Mouse (Mus musculus) left cerebral cortex, adult 9 months (tissue): ENCODE results near the gene B3gnt8.
"Not testable (repeated sequence)": the region's sequence is repeated elsewhere in the genome, so short reads cannot be mapped to it uniquely, and the experiment has no call there.

ENCODE experiments used
- DNase-seq, 2 experiments: peaks; one replicate each; pipeline ENCODE4 v3.0.0; 2022; ENCODE audit warnings: low spot score in 2 of 2

The B3gnt8 gene

DNA sequence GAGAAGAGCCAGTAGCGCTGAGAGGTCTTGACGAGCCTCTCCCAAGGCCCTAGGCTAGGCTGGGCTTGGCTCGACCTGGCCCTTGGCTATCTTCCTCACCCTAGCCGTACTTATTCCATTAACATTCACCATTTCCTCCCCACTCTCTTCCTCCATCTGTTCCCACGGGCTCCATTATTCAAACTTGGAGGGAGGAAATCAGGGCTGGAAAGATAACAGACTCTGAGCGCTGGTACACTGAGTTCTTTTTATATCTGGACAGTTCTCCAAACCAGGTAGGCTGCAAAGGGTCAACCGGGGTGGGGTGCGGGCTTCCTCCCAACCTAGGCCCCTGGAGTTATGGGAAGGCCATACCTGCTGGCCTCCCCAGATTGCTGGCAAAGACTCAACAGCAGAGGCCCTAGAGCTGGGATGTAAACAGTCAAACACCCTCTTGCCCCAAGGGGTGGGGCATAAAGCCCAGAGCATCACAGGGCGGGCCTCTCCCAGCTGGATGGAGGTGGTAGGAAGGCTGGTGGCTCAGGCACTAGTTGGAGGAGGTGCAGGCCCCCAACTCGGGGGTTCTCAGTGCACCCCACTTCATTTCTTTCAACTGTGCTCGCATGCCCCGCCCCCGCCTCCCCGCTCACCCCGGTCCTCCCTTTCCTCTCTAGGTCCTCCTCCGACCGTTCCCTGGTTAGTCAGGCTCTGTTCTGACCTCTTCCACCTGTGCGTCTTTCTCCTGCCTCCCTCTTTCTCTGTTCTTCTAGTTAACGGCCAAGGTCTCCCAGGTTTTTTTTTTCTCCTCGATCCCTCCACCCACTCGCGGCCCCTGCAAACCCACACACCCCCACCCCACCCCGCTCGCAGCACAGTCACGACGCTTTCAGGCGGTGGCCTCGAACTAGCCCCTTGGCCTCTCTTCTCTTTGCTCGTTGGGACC, at the start of gene B3gnt8:
Gene B3gnt8 (plus strand): TSS at position 146 of the 922 bp plus-strand sequence.
- no peak for DNase-seq

DNA sequence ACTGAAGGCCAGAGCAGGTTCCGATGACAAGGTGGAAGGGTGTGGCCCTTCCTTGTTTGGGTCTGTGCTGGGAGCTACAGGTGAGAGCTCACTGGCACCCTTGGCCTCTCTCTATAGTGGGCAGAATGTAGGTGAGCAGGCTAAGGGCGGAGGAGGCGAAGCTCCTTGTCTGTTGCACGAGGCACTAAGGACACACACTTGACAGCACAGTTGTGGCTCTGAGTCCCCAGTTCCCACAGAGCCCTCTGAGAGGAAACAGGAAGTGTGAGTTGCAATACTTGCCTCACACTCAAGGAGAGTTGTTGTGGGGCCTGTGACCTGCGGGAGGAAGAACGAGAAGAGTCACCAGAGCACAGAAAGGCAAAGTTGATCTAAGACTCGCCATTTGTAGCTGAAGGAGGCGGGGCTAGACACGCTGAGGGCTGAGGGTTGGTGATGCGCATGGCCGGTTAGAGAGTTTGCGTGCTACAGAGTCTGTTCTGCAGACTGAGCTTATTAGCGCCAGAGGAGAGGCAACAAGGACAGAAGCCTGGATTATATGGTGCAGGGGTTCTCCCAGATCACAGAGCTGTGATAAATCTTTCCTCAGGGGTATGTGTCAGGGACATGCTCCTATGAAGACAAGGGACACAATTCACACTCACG, 49.5 kb upstream of the B3gnt8 start:
- not testable (repeated sequence) for DNase-seq

- no peak for DNase-seq
Measured at GRCm38 (mm10) chr7:25579441-25579840, 47.0 kb upstream of the B3gnt8 start.

DNA sequence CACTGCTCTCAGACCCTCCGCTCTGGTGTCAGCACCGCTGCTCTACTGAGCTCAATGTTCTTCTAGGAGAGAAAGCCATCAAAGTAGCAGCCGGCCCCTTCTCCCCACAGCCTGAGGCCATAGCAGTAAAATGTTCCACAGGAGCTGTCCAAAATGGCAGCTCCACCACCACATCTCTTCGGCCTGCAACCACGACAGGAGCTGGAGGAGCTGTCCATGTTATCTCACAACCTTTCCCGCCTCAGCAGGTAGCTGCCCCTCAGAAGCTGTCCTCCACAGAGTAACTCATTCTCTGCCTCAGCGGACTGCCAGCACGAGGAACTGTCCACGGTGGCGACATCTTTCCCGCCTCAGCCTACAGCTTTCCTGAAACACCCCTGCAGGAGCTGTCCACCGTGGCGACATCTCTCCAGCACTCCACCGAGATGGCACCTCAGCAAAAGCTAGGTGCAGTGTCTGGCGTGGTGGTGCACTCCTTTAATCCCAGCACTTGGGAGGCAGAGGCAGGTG, 44.1 kb upstream of the B3gnt8 start:
- no peak for DNase-seq

DNA sequence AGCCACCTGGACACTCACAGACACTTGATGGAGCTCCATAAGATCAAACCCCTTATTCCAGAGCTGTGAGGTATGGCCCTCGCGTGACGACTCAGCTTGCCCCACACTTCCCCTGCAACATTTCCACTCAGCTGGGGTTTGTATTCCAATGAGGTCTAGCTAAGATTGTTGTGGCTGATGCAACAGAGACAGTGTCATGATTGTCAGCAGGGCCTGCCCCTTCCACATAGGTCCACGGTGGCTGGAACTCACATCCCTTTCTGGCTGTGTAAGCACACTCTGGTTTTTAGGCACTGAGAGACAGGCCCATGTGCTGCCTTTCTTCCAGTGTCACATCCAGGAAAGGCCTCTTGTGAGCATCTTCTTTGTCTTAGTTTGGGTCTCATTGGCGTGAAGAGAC, 41.8 kb upstream of the B3gnt8 start:
- no peak for DNase-seq

GRCm38 (mm10) chr7:25585351-25586204, 40.9 kb upstream of the B3gnt8 start:
- DNase-seq, result no peak

GRCm38 (mm10) chr7:25591226-25591625, 35.2 kb upstream of the B3gnt8 start:
- DNase-seq, result no peak

DNA sequence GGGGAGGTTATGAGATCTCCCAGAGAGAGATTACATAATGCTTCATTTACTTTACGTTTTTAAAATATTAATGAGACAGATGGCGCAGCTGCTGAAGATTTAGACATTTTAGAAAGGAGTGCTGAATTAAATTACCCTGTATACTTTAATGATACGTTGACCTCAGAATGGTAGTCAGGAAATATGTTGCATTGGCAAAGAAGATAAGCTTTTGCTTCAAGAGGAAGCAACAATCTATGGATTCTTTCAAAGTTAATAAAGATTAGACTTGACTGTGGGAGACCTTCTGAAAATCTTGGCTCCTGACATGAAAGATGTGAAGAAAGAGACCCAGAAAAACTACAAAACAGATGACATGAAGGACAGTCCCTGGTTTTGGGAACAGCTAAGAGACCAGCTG, 32.6 kb upstream of the B3gnt8 start:
- DNase-seq, result no peak

DNA sequence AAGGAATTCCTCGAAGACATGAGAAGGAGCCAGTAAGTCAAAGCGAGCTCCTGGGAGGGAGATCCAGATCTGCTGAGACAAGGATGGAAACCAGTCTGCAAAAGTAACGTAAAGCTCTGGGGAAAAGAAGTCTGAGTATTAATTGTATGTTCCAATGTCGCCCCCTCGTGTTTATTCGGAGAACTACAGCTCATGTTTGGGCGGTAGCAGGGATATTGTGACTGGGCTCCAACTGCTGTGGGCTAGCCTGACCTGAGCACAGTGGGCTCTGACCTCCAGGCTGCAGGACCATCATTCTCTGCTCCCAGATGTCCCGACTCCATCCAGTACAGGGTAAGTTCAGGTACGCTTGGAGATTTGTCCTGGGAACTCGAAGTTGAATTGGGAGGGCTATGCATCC, 26.8 kb upstream of the B3gnt8 start:
- DNase-seq, result peak in 1 of 2 experiments; percentile 86

GRCm38 (mm10) chr7:25600666-25601065, 25.8 kb upstream of the B3gnt8 start:
- DNase-seq, result no peak

- DNase-seq, result no peak
Measured at GRCm38 (mm10) chr7:25601346-25601745, 25.1 kb upstream of the B3gnt8 start.

- DNase-seq, result no peak
Measured at GRCm38 (mm10) chr7:25606625-25607063, 19.8 kb upstream of the B3gnt8 start.

DNA sequence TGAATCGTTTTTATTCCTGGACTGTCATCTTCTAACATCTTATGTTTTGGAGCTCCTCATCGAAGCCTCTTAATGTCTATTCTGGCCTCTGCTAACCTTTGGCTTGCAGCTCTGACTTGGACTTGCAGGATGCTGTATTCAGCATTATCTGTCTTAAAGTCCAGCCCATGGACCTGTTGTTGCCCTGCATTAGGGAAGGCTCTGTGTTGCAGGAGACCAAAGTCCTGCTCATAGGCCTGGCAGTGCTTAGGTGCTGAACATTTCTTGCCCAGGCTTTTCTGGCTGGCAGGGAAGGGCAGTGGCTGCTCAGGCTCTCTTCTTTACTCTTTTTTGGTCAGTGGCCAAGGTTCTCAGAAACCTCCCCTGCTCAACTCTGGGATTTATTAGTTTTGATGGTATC, 19.3 kb upstream of the B3gnt8 start:
- DNase-seq, result no peak

GRCm38 (mm10) chr7:25610056-25610455, 16.4 kb upstream of the B3gnt8 start:
- DNase-seq, result no peak

- DNase-seq, result no peak
Measured at GRCm38 (mm10) chr7:25611501-25611900, 15.0 kb upstream of the B3gnt8 start.

- DNase-seq, result no peak
Measured at GRCm38 (mm10) chr7:25614086-25614485, 12.4 kb upstream of the B3gnt8 start.

DNA sequence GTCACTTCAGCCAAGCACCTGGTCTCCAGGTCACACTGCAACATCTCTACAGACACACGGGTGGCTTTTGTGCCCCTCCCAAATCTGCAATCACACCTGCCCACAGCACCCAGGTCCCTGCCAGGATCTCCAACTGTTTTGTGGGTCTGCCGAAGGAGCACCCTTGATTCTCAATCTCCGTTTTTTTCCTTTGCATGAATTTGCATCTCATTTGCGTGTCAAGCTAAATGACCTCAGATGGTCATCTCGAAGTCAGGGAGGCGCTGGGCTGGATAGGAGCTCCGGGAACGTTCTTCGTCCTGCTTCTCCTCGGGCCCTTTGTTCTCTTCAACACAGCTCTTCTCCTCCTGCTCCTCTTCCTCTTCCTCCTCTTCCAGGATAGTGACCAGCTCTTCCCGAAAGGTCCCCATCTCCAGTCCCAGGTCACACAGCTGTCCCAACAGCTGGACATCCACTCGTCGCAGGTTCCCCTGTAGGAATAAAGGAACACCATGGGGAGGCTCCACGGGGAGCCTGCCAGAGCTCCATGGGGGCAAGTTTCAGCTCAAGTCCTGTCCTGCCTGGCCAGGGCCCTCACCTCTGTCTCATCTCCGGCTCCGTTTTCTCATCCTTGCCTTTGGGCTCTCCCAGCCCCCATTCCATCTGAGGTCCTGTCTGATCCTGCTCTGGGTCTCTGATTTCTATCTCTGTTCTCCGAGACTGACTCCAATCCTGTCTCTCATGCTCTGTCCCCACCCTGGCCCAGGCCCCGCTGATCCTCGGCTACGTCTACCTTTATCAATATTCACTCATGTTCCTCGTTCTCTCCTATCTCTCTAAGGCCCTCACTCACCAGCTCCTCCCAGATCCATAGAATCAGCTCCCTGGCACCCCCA, 11.4 kb upstream of the B3gnt8 start:
- DNase-seq, result no peak

DNA sequence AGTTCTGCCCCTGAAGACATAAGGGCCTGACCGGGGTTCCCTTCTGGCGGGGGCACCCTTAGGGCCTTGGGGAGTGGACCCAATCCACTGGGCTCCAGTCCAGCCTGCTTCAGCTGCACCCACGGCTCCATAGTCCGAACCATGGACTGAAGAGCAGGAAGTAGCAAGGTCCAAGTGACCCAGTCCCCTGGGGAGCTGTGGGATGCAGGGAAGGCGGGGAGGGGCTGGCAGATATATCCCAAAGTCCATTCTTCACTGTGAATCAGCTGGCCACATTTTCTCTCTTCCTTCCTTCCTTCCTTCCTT, 10.8 kb upstream of the B3gnt8 start, which contains the start of gene Erich4:
Gene Erich4 (minus strand): TSS at position 187 of the 306 bp plus-strand sequence.
- DNase-seq, result no peak

DNA sequence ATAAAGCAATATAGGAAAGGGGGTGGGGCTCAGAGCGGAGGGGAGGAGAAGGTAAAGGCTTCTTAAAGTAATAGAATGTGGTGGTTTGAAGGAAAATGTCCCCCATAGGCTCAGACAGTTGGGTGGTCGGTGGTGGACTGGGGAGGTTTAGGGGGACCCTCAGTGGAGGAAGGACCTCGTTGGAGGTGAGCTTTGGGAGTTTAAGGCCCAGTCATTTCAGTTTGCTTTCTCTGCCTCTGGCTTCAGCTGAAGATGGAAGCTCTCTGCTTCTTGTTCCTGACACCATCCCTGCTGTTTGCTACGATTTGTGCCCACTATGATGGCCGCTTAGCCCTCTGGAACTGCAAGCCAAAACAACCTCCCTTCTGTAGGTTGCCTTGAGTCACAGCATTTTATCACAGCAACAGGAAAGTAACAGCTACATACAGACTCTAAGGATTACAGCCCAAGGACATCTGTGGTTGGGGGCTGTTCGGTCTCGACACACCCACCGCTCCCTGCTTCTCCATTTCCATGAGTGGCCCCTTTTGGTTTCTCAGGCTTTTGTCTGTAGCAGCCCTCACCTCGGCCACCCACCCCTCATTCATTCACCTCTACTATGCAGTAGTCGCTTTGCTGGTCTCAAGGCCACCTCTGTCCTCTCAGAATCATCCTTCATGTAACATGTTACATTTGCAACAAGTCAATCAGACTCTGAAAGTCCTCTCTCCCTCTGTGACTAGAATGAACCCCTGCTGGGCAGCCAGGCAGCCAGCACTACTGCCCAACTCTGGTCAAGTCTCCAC, 8.9 kb upstream of the B3gnt8 start:
- DNase-seq, result no peak
